Mouse (Mus musculus): ENCODE results near the gene Lsamp.

DNA sequence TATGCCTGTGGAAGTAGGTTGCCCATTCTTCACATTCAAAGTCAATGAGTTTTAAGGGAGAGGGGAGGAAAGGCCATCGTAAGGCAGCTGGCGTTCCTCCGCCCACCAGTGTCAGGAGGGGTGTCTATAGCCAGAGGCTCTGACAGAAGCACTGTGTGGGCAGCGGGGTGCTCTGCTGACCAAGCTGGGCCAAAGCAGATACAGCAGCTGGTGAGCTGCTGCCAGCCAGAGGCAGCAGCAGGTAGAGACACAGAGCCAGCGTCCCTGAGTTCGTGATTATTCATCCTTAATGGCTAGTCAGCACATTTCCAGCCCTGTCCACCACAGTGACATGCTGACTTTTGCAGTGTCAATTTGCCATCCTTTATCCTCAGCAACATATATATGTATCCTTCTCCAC is 2163.0 kb downstream of the Lsamp start:
- TF ChIP-seq EP300 (IDR thresholded peaks at IDR 0.05; ENCODE audit: insufficient read depth, low read depth, low read length): no peak
- no peak for TF ChIP-seq CTCF (IDR thresholded peaks at IDR 0.05)
